Mouse (Mus musculus) urinary bladder, postnatal 14 days (tissue): Measurements from ENCODE around the gene Arhgap23.

Source experiments
- DNase-seq: peaks from one replicate; pipeline ENCODE4 v3.0.0; 2021; ENCODE audit warnings: low spot score

Gene Arhgap23

DNA sequence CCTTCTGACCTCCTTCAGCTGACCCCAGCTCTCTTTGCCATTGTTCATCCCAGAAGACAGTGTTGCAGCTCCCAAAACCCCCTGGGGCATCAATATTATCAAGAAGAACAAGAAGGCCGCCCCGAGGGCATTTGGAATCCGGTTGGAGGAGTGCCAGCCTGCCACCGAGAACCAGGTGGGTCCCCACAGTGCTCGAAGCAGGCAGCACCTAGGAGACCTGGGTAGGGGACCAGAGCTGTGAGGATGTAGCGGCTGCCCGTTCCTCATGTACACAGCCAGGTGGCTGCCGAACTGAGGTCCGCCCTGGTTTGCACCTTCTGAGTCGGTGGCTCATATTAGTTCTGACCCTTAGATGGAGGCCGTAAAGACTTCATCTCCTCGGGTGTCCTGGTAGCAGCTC lies 50.6 kb downstream of the Arhgap23 start:
- DNase-seq: no peak

DNA sequence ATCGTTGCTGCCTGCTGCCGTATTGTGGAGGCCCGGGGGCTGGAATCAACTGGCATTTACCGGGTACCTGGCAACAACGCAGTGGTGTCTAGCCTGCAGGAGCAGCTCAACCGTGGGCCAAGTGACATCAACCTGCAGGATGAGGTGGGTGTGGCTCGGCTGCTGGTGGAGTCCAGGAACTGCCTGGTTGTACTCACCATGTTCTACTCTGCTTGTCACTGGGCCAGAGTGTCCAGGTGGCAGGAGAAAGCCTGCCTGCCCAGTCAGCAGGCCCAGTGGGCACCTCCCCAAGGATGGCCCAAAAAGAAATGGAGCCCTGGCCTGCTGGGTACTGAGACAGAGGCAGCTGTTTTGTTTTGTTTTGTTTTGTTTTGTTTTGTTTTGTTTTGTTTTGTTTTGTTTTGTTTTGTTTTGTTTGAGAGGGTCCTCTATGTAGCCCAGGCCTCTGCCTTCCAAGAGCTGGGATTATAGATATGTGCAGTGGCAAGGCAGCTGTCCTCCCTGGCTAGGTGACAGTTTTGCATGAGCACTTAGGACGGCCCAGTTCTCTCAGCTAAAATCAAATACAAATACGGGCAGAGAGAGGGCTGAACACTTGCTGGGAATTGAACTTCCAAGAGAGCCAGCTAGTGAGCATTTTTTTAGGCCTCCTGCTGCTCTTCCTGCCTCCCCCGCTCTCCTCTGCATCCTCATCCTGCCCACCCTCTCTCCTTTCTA lies 51.3 kb downstream of the Arhgap23 start:
- no peak for DNase-seq

DNA sequence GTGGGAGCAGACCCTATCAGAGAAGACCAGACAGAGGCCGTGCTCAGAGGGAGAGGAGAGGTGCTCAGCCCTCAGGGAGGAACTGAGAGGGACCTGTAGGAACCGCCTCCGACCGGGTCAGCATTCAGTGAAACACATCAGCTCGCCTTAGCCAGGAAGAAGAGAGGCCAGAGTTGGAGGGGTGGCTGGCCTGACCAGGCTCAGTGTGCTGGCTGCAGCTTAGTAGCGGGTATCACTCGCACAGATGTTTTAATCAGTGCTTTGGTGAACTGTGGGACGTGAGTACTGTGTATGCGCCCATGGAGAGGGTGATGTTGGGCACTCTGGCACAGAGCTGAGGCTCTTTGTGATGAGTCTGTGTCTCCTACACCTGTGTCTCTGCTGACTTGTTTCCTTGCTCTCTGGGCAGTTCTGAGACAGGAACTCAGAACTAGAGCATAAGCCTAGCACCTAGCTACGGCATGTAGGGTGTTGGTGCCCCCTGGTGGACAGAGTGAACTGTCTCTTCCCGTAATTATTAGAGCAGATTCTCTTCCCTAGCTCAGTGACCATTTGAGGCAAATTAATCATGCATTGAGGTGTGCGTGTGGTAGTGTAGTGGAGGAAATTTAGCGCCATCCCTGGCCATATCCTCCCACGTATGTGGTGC lies 53.4 kb downstream of the Arhgap23 start:
- peak; percentile 91 for DNase-seq

DNA sequence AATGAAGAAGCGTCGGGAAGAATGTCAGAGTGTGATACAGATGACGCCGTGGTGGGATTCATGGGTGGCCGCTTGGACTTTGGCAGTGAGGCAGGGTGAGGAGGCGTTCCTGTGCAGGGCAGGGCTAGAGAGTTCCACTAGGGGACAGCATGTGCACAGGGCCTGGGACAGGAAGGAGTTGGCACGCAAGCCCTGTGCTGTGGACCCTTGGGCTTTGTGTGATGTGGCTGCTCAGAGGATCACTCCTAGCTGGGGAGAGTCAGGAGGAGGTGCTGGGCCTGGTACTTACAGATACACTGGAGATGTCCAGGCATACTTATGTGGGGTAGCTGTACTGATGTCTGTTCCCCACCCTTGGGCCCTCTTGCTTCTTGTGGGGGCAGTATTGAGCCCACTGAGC lies 54.5 kb downstream of the Arhgap23 start:
- DNase-seq: no peak

DNA sequence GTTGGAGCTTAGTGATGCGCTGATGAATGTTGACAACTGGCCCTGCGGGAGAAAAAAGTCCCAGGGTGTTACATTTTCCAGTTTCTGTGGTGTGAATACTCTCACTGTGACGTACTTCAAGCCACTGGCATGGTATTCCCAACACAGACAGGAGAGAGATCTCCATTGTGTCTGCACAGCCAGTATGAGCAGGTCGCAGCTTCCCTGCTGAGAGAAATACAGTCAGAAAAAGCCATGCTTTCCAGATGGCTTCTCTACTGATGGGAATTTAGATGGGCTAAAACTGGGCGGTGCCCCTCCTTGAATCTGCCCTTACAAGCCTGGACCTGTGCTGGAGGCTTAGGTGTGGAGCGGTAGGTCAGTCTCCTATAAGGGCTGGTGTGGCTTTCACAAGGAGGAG lies 55.9 kb downstream of the Arhgap23 start:
- no peak for DNase-seq

DNA sequence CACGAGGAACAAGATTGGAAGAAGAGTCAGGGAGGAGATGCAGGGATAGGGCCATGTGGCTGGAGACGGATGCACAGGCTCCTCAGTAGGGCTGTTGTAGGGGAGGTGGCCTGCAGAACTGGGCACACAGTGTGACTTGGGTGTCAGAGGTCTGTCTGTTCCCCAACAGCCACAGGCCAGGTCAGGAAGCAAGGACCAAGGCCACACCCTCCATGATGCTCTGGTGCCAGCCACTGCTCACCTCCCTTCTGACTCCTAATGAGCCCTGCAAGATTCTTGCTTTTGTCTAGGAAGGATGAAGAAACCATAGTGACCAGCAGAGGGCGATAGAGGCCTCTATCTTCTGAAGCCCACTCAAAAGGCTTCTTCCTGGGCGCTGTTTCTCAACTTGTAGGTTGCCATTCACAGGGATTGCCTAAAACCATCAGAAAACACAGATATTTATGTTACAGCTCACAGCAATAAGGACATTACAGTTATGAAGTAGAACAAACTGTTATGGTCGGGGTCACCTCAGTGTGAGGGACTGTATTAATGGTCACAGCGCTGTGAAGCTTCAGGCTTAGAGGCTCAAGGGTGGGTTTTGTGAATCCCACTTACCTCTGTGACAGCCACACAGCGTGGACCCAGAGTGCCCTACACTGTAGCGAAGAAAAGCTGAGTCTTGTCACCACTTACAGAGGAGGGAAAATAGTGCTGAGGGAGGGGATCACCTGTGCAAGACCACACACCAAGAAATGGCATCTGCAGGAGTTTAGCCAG lies 61.2 kb downstream of the Arhgap23 start:
- peak; percentile 63 for DNase-seq

DNA sequence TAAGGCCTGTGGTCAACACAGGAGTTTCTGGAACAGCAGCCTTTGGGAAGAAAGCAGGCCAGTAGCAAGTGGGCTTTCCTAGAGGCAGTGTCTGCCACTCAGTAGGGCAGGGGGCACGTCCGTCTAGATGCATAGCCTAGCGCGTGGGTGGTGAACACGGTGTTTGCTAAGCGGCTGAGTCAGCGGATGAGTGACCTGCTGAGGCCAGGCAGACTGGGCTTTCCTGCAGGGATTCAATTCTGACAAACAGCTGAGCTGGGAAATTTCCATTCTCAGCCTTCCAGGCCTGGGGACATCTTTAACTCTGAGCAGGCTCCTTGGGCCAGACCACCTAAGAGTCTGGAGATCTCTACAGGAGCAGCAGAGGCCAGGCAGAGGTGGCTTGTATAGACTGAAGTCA lies 62.1 kb downstream of the Arhgap23 start:
- DNase-seq: peak; percentile 73

DNA sequence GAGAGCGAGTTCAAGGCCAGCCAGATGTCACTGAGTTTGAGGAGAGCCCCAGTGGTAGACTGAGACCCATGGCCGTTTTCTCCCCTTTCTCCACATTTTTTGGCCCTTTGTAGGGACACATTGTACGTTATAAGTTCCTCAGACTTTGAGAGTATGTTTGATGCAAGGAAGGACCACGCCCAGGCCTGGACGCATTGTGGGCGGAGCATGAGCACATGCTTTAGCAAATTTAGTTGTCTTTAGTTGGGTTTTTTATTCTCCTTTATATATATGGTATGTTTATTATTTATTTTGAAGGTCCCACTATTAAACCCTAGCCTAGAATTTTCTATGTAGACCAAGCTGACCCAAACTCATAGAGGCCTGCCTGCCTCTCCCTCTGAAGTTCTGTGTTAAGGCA lies 63.0 kb downstream of the Arhgap23 start:
- no peak for DNase-seq

DNA sequence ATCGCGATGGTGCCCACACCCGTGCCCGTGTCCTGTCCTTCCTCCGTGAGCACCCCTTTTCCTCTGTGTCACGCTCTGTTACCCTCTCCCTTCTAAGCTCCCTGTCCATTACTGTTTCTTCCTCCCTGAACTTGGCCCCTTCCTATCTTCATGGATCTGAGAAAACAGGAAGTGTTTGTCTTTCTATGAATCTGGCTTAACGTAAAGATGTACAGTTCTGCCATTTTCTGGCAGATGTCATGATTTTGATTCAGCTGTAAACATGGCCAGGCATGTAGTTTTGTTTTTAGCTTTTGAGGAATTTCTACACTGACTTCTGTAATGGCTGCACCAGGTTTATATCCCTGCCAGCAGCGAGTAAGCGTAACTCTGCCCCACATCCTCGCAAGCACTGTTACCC lies 63.8 kb downstream of the Arhgap23 start:
- DNase-seq: no peak

DNA sequence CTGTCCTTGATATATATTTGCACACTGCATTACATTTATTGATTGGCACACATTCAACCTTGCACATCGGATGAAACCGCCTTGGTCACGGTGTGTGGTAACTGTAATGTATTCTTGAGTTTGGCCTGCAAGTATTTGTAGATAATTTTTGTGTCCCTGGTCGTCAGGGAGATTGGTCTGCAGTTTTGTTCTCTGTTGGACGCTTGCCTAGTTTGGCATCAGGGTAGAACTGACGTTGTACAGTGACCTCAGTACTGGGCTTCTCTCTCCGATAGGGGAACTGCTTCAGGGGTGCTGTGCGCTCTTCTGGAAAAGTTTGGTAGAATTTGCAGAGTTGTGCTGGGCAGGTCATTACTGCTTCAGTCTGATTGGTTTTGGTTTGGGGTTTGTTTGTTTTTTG lies 64.5 kb downstream of the Arhgap23 start:
- DNase-seq: no peak

DNA sequence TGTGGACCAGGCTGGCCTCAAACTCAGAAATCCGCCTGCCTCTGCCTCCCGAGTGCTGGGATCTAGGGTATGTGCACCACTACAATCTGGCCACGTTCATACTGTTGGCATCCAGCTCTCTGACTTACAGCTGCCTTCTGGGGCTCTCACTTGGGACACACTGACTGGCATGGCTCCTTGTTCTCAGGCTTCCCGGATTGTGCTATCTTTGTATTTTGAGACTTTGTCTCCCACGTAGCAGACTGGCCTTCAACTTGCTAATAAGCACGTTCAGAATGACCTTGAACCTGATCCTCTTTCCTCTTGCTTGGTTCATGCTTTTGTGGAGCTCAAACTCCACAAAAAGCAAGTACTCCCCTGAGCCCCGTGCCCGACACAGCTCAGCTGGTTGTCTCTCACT lies 70.3 kb downstream of the Arhgap23 start:
- DNase-seq: no peak

DNA sequence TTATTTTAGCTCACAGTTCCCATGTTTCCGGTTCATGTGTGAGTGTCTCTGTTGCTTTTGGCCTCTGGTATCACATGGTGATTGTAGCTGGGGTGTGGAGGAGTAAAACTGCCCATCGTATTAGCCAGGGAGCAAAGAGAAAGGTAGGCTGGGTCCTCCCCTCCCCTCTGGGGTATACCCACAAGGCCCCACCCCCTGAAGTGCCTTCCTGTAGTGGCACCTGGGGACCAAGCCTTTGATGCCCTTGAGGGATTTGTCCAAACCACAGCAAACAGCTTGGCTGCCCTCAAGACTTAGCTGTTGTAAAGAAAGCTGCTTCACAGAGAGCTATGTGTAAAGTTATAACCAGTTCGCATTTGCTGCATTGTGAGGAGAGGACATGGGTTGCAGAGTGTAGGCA lies 72.3 kb downstream of the Arhgap23 start:
- DNase-seq: no peak

DNA sequence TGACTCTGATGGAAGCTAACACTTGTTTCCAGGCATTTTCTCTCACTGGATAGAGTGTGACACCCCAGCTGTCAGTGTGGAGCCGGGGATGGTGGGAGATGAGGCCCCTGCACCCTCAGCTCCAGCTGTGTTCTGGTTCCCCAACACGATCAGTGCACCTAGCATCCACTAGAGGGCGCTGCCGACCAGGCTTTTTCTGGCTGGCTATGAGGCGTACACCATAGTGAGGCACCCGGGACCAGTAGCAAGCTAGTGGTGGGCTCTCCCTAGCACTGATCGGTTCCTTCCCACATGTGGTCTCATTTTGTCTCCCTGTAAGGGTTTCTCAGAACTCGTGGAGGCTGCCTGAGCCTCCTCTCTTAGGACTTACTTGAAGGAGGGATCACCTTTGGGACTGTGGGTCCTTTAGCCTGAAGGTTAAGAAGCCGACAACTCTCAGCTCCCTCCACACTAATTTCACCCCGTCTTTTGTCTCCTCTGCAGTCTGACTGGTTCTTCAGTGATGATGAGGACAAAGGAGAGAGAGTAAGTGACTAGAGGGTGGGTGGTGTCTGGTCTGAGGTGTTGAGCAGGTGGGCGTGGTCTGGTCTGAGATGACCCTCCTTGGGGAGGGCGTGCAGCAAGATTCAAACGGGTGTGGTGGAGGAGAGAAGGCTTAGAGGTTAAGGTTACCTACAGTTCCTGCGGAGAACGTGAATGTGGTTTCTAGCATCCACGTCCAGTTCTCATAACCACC lies 74.4 kb downstream of the Arhgap23 start:
- DNase-seq: peak; percentile 69

DNA sequence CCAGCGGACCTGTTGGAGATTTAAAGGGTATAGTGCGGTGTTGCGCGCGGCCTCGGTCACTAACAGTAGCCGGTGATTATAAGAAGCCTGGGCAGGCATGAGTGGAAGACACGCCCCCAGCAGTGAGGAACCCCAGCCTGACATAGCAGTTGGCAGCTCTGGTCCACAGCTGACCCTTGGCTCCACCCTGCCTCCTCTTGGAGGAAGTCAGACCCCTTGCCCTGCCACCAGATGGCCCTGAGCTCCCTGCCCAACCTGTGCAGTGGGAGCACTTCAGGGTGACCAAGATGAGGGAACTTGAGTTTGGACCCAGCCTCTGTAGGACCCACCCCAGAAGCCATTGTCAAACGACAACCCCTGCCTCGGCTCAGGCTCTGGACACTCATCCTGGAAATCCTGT lies 76.3 kb downstream of the Arhgap23 start:
- no peak for DNase-seq

DNA sequence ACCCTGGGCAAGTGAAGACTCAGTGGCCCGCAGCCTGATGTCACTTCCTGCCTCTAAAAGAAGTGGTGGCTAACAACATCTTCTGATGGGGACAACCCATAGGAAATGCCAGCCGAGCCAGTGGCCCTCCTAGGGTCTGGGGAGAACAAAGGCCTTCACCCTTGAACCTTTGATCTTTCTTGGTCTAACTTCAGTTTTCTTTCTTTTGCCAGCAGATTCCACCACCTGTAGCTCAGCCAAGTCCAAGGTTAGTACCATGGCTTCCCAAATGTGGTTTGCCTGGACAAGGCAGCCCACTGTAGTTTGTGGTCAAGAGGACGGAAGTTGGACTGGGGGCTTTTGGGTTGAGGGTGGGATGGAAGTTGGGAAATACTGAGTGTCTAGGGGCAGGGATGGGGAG lies 77.5 kb downstream of the Arhgap23 start:
- DNase-seq: no peak

DNA sequence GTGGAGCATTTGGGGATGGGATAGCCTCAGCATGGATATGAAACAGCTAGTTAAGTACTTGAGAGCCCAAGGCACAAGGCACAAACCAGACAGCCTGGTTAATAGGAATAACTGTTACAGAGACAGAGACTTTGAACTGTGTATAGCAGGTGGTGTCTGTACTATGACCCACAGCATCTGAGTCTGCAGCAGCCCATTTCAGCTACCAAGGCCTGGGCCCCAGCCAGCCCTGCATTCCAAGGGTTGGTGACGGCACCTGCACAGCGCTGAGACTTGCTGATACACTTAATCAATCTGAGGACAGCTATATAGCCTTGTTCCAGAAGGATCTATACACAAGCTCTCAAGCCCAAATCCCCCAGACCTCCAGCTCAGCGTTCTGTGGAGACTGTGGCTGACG lies 82.2 kb downstream of the Arhgap23 start:
- DNase-seq: no peak

DNA sequence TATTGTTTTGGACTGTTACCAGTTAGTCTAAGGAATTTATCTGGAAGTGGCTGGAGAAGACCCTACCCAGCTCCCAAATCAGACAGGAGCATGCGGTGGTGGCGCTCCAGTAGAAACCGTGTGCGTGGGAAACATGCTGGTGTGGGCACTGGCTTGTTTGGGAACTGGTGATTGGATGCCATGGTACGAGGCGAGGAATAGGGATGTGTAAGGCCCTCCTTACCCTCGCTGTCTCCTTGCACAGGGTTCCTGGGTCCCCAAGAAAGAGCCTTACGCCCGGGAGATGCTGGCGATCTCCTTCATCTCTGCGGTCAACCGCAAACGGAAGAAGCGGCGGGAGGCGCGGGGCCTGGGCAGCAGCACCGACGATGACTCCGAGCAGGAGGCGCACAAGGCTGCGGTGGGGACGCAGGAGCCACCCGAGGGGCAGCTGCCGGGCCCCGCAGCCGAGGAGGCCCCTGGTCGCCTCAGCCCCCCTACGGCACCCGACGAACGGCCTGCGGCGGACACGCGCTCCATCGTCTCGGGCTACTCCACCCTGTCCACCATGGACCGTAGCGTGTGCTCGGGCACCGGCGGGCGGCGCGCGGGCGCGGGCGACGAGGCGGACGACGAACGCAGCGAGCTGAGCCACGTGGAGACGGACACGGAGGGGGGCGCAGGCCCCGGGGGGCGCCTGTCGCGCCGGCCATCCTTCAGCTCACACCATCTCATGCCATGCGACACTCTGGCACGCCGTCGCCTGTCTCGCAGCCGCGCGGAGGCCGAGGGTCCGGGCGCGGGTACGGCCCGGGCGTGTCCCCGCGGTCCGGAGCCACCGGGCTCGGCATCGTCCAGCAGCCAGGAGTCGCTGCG lies 84.8 kb downstream of the Arhgap23 start, which contains the start of gene 4933428G20Rik:
Gene 4933428G20Rik (minus strand): TSS at position 476 of the 855 bp plus-strand sequence.
- no peak for DNase-seq

DNA sequence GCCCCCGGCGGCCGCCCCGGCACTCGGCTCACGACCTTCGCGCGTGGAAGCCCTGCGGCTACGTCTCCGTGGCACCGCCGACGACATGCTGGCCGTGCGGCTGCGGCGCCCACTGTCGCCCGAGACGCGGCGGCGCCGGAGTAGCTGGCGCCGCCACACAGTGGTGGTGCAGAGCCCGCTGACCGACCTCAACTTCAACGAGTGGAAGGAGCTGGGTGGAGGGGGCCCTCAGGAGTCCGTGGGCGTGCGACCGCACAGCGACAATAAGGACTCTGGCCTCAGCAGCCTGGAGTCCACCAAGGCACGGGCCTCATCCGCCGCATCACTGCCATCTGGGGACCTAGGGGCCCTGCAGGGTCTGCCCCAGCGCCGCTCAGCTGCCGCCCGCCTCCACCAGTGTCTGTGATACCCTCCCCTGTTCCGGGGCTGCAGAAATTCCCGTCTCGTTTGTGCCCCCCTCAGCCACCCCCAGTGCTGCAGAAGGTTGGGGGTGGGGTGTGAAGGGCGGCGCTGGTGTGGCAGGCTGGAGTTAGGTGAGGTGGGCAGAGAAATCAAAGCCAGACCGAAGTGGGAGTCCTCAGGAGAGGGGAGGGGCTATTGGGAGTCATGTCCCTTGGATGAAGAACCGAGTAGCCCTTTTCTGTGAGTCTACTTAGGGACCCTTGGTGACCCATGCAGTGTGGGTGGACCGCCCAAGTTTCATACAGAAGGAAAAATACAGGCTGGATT lies 85.6 kb downstream of the Arhgap23 start:
- no peak for DNase-seq

DNA sequence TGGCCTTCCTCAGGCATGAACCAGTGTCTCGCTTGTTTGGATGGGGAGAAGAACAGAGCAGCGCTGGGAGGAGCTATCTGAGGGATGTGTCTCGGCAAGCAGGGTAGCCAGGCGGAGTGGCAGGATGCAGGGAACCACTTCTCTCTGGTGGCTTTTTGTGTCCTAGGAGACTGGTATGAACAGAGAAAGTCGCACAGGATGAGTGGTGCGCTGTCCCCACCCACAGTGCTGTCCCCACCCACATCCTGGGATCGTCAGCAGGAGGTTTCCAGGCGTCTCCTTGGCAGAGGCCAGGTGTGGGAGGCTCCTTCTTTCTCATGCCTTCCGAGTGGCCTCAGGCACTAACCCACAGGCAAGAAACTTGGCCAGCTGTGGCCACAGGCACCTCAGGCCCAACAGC lies 87.0 kb downstream of the Arhgap23 start:
- DNase-seq: peak; percentile 20

DNA sequence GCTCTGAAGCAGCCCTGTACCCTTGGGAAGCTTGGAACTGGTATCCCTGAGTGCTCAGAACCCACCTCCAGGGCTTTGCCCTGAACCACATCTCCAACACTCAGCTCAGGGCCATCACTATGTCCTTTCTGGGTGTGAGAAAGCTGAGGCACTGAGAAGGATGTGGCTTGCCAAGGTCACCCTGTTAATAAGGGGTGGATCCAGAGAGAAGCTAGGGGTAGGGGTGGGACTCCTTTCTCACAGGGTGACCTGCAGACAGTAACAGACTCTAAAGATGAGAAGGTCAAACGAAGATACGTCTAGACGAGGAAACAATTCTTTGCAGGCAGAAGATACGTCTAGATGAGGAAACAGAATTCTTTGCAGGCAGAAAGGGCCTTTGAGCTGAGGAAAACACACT lies 87.5 kb downstream of the Arhgap23 start:
- no peak for DNase-seq

DNA sequence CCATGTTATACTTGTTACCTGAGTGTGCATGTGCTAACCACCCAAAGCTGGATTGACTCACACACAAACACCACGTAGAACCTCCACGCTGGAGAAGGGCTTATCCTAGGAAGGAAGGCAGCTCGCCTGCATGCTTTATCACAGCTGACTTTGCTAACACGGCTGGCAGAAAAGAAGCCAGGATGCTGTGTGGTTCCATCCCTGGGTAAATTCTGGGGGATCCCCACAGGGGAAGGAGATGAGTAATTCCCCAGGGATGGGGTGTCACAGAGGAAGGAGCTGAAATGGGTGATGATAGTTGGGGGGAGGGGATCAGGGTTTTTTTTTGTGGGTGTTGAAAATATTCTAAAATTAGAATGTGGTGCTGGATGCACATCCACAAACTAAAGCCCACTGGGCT lies 90.5 kb downstream of the Arhgap23 start:
- DNase-seq: no peak
